Comparison of ENCODE assay signal across 22 mouse cellular contexts in genomic region chr13:40971831-40972230, GRCm38 (mm10). TPM values are rescaled to one million over a fixed set of nuclear protein-coding genes. Genes with fewer than 3 reads are reported as not detected.
DNase-seq lines count a peak whose midpoint lies in the region; ATAC-seq and TF ChIP-seq lines count a peak whose summit lies in the region.
"Had no signal": no experiment of that assay in that cellular context is flagged by ENCODE, and none has a peak within 500 bp of the region (broad histone marks: within the 10 kb centered on the region; RNA-seq: fewer than 3 reads in every experiment).

No protein-coding gene starts in this region.

- H3K36me3 ChIP-seq in thymus, adult 2 months (ENCODE audit: control insufficient read depth, insufficient read depth, low read length), result no peaks in the 10 kb centered on the region
- no peaks in the 10 kb centered on the region for H3K36me3 ChIP-seq in midbrain, embryonic 11.5 days (ENCODE audit: control insufficient read depth, insufficient read depth, low read length)
- H3K36me3 ChIP-seq: embryonic facial prominence, embryonic 10.5 days; forebrain, embryonic 10.5 days; heart, embryonic 10.5 days; hindbrain, embryonic 13.5 days had no signal

- H3K9me3 ChIP-seq in midbrain, embryonic 11.5 days (ENCODE audit: control insufficient read depth, low read length), result no peaks in the 10 kb centered on the region
- H3K9me3 ChIP-seq: embryonic facial prominence, embryonic 10.5 days; forebrain, embryonic 10.5 days; heart, embryonic 10.5 days; hindbrain, embryonic 13.5 days had no signal

- H3K4me3 ChIP-seq in bone marrow, adult 2 months (replicated peaks; ENCODE audit: control insufficient read depth, low read depth, low read length), result no peak overlapping the region
- H3K4me3 ChIP-seq in thymus, adult 2 months (ENCODE audit: control insufficient read depth, insufficient read depth, low read length), result no peak overlapping the region
- no peak overlapping the region for H3K4me3 ChIP-seq in midbrain, embryonic 11.5 days (ENCODE audit: low read depth, low read length)
- H3K4me3 ChIP-seq: embryonic facial prominence, embryonic 10.5 days; erythroblast, embryonic 14.5 days; forebrain, embryonic 10.5 days; heart, embryonic 10.5 days; hindbrain, embryonic 13.5 days had no signal

- no peaks in the 10 kb centered on the region; the same call in 1 of the 2 replicates for H3K4me1 ChIP-seq in bone marrow, adult 2 months (ENCODE audit: control insufficient read depth, insufficient read depth, low read length)
- H3K4me1 ChIP-seq in thymus, adult 2 months (replicated peaks; ENCODE audit: control insufficient read depth, insufficient read depth, low read length), result peaks cover 27% of the 10 kb centered on the region
- no peaks in the 10 kb centered on the region for H3K4me1 ChIP-seq in midbrain, embryonic 11.5 days (ENCODE audit: control insufficient read depth, insufficient read depth, low read length)
- H3K4me1 ChIP-seq: embryonic facial prominence, embryonic 10.5 days; forebrain, embryonic 10.5 days; heart, embryonic 10.5 days; hindbrain, embryonic 13.5 days had no signal

- TF ChIP-seq POLR2A in bone marrow, adult 2 months (IDR thresholded peaks at IDR 0.05; ENCODE audit: borderline replicate concordance, control insufficient read depth, low read depth, low read length), result no peak
- TF ChIP-seq POLR2A in thymus, adult 2 months (IDR thresholded peaks at IDR 0.05; ENCODE audit: control insufficient read depth, extremely low read depth, insufficient read depth, low read length, poor library complexity), result no peak

- 75% methylated on average over 2 of the region's 2 CpGs for WGBS in bone marrow, adult 2 months
- WGBS in thymus, adult 2 months, result 52% methylated on average over 2 of the region's 2 CpGs
- 84% methylated on average over 2 of the region's 2 CpGs for WGBS in midbrain, embryonic 11.5 days

- H3K4me2 ChIP-seq in midbrain, embryonic 11.5 days, result no peak overlapping the region
- H3K4me2 ChIP-seq: hindbrain, embryonic 13.5 days had no signal

- DNase-seq in CD4-positive helper T cell, adult 2 months (ENCODE audit: low read depth, low spot score), result peak; percentile 7
- peak; percentile 79 for DNase-seq in thymus, adult 2 months
- DNase-seq in thymus, postnatal 25 days, result peak; percentile 81
- no peak for DNase-seq in layer of hippocampus, adult 9-10 months (ENCODE audit: low spot score)
- no peak for DNase-seq in midbrain, embryonic 11.5 days (ENCODE audit: low spot score, missing footprints)
- no peak for DNase-seq in frontal cortex, adult 2 months (ENCODE audit: extremely low spot score in 1 of 2, low spot score in 1 of 2)
- DNase-seq: cerebellum, adult 18-20 months; cerebellum, adult 9-11 months; heart, adult 18-20 months; heart, postnatal 10 days; heart, postnatal 4 days had no signal

- no peak for ATAC-seq in midbrain, embryonic 11.5 days (ENCODE audit: low FRiP score)
- ATAC-seq: activated CD4-positive, CD25-positive, alpha-beta regulatory T cell, adult 4 months; forebrain, embryonic 14.5 days; hindbrain, postnatal 0 days; Patski had no signal

- no peak overlapping the region for H3K9ac ChIP-seq in midbrain, embryonic 11.5 days (ENCODE audit: low read length)
- H3K9ac ChIP-seq: hindbrain, embryonic 13.5 days had no signal

- H3K27me3 ChIP-seq in thymus, adult 2 months (ENCODE audit: control insufficient read depth, insufficient read depth, low read length), result no peaks in the 10 kb centered on the region
- no peaks in the 10 kb centered on the region for H3K27me3 ChIP-seq in midbrain, embryonic 11.5 days (ENCODE audit: control insufficient read depth, insufficient read depth, low read length)
- H3K27me3 ChIP-seq: CH12.LX; hindbrain, embryonic 13.5 days; Patski had no signal

- 0 out of 2 replicates have a peak overlapping the region, but pooled peaks have one; percentile 0 for H3K27ac ChIP-seq in bone marrow, adult 2 months (ENCODE audit: control insufficient read depth, insufficient read depth, low read depth, low read length, poor library complexity)
- H3K27ac ChIP-seq in thymus, adult 2 months (ENCODE audit: control insufficient read depth, insufficient read depth, low read length), result peak overlapping the region; percentile 95
- no peak overlapping the region for H3K27ac ChIP-seq in midbrain, embryonic 11.5 days (ENCODE audit: low read depth, low read length)
- H3K27ac ChIP-seq: embryonic facial prominence, embryonic 10.5 days; forebrain, embryonic 10.5 days; heart, embryonic 10.5 days; hindbrain, embryonic 13.5 days; hindbrain, postnatal 0 days had no signal

- no peak for TF ChIP-seq CTCF in bone marrow, adult 2 months (IDR thresholded peaks at IDR 0.05; ENCODE audit: control insufficient read depth, insufficient read depth, low read length)
- TF ChIP-seq CTCF in thymus, adult 2 months (IDR thresholded peaks at IDR 0.05; ENCODE audit: borderline replicate concordance, control insufficient read depth, extremely low read depth, insufficient read depth, low read length, poor library complexity), result no peak

RNA-seq across cellular contexts. Expression of gene Pak1ip1, which starts 29.0 kb away (rescaled TPM):
- 45.4 and 46.5 TPM in 2 replicates for polyA plus RNA-seq in bone marrow, adult 2 months (2011; ENCODE audit: insufficient read depth, insufficient read length, low replicate concordance, missing spikeins)
- 56.6 and 60.2 TPM in 2 replicates for polyA plus RNA-seq in thymus, adult 2 months (2012; rRNA removed)
- 99.7 and 104 TPM in 2 replicates for polyA plus RNA-seq in midbrain, embryonic 11.5 days (2014; fragmentation: Nextera tagmentation; extraction: Ambion mirVana)
- polyA plus RNA-seq in frontal cortex, adult 2 months (2012; rRNA removed), result 47.0 and 54.5 TPM in 2 replicates

RNA-seq across cellular contexts. Expression of gene Tmem14c, which starts 44.3 kb away (rescaled TPM):
- polyA plus RNA-seq in bone marrow, adult 2 months (2011; ENCODE audit: insufficient read depth, insufficient read length, low replicate concordance, missing spikeins), result 304 and 383 TPM in 2 replicates
- 126 and 138 TPM in 2 replicates for polyA plus RNA-seq in thymus, adult 2 months (2012; rRNA removed)
- polyA plus RNA-seq in midbrain, embryonic 11.5 days (2014; fragmentation: Nextera tagmentation; extraction: Ambion mirVana), result 198 and 200 TPM in 2 replicates
- polyA plus RNA-seq in frontal cortex, adult 2 months (2012; rRNA removed), result 63.4 and 67.9 TPM in 2 replicates

Comparison
In these comparisons a context has a peak if more than half of its experiments do, and no peak if none do; other contexts are left out.
1. DNase-seq: peak in CD4-positive helper T cell, adult 2 months (single experiment), thymus, adult 2 months (single experiment) and thymus, postnatal 25 days (single experiment); none in layer of hippocampus, adult 9-10 months (single experiment), midbrain, embryonic 11.5 days (single experiment) and frontal cortex, adult 2 months (0 of 2).